Mouse (Mus musculus): Measurements from ENCODE around the gene Camkmt.

Gene Camkmt

DNA sequence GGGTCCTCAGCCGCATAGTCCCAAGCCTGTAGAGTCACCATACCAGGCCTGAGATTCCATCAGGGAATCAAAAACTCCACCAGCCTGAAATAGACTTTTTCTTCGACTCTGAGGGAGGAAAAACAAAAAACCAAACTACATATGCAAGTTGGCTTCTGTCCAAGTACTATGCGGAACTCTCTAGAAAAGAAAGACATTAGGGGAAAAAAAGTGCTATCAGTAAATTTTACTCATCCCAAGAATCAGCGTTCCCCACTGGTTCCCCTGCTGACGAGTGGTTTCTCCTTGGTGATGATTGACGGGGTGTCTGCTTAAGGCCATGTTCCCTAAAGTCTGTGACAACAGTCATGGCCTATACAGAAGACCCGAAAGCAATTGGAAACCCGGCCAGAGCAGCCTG is 352.7 kb downstream of the Camkmt start:
- in situ Hi-C loops (cut with MboI; ENCODE audit: low sequenced_read_pairs): no loop called here

DNA sequence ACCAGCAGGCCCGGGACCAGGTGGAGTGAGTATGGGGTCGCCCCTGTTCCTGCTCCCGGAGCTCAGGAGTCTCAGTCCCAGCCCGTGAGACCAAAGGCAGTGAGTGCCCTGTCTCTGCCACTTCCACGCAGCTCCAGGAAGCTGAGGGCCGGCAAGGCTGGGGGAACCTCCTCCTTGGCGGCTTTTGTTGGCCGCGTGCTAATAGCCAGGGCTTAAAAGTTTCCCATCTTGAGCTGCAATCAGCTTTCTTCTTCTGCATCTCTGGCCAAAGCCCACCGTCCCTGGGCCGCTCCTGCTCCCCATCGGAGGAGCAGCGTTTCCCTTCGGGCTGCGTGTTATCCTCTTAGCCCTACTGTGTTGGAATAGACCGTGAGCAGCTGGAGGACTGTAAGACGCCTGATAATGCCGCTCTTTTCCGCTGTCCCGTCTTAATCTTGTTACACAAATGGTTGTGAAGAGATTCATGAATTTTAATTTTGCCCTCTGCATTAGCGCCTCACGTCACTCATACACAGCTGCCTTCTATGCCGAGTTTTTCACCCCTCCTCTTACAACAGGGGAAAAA is 364.1 kb downstream of the Camkmt start:
- in situ Hi-C loops (cut with MboI; ENCODE audit: low sequenced_read_pairs): no loop called here

DNA sequence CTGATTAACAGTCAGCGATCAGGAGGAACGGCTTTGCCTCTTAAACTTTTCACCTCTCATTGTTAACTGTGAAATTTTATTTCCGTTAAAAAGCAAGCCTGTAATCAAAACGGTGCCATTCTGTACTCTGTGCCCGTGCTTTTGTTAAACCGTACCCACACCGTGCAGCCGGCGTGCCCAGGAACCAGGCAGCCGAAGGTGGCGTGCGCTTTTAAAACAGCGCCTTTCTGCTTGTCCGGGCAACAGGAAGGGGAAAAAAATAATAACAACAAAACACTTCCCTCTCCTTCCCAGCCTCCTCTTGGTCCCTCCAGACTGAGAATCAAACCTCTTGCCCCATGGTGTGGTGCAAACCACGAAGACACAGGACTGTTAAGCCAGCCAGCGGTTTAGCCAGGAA is 364.7 kb downstream of the Camkmt start:
- in situ Hi-C loops (cut with MboI; ENCODE audit: low sequenced_read_pairs): no loop called here

DNA sequence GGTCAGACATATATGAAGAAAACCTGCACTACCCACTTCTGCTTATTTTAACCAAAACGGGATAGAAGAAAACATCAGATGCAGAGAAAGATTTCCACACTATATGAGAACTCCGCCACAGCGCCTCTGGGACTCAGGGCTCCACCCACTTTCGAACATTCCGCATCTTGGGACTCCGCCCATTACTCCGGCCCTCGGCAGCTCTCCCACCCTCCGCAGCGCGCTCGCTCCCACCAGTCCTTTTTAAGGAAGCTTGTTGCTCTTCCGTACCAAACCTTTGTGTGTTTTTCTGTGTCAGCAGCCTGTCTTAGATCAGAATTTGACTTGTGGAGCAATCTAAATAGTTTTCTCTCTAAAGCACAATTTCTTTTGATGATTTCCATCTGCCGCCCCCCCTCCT is 367.7 kb downstream of the Camkmt start:
- in situ Hi-C loops (cut with MboI; ENCODE audit: low sequenced_read_pairs): no loop called here

DNA sequence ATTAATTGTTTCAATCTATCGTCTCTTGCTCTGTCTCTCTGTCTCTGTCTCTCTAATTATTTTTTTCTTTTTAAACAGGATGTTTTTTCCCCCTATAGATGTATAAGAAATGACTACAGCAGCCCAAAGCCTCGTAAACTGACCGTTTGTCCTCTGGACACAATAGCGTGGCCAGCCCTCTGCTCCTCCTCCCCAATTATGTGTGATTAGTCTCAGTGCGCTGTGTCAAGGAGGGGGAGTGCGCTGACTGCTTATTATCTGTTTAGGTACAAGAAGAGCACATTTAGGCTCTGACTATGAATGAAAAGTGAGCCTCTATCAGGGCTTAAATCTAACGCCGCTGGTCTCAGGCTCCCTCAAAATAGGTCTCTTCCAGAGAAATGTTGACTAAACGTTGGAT is 368.2 kb downstream of the Camkmt start:
- in situ Hi-C loops (cut with MboI; ENCODE audit: low sequenced_read_pairs): no loop called here

DNA sequence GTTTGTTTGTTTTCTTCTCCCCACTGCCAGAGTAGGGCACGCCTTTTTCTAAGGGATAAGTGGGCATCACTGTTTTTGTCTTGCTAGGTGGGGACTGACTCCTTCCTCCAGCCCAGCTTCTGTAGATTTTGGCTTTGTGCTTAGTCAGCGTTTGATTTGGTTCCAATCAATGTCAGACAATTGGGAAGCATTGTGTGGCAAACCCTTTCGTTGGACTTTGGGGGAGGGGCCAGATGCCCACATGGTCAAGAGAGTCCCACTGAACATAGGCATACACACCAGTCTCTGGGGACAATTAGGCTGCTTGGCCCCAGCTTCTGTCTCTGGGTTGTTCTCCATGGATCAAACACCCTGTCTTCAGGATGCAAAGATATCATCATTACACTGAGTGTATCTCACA is 371.2 kb downstream of the Camkmt start:
- in situ Hi-C loops (cut with MboI; ENCODE audit: low sequenced_read_pairs): no loop called here

DNA sequence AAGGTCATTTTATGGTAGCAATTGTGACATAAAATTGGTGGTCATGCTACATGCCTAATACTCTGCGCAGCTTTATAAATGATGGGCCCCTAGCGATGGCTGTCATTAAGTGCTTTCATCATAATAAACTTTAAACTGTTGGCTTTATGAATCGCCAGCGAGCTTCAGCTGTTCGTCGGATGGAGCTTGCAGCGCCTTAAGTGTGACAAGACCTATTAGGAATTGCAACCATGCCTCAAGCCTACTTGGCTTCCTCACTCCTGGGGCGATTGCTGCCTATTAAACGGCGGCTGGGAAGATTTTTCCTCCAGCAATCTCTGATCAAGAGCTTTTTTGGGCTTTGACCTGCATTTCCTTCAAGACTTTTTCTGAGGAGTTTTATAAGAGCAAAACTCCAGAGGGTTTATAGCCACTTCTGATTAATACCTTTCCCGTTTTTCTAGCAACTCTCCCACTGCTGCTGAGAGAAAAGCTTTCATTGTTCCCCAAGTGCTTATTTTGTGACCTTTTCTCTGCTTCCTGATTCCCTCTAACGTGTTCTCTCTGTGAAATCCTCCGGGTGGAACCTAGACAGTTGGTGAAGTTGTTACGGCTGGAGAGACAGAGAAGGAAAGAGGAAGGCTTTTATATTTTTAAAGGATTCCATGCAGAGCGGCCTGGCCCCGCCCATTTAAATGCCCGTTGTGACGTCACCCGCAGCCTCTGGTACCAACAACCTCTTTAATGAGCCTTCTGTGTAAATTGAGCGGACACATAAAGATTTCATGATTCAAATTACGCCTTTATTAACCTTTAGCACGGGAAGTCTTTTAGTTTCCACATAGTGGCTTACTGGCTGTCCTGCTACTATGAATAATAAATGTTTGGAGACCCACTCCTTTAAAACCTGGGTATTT is 373.4 kb downstream of the Camkmt start:
- in situ Hi-C loops (cut with MboI; ENCODE audit: low sequenced_read_pairs): no loop called here

DNA sequence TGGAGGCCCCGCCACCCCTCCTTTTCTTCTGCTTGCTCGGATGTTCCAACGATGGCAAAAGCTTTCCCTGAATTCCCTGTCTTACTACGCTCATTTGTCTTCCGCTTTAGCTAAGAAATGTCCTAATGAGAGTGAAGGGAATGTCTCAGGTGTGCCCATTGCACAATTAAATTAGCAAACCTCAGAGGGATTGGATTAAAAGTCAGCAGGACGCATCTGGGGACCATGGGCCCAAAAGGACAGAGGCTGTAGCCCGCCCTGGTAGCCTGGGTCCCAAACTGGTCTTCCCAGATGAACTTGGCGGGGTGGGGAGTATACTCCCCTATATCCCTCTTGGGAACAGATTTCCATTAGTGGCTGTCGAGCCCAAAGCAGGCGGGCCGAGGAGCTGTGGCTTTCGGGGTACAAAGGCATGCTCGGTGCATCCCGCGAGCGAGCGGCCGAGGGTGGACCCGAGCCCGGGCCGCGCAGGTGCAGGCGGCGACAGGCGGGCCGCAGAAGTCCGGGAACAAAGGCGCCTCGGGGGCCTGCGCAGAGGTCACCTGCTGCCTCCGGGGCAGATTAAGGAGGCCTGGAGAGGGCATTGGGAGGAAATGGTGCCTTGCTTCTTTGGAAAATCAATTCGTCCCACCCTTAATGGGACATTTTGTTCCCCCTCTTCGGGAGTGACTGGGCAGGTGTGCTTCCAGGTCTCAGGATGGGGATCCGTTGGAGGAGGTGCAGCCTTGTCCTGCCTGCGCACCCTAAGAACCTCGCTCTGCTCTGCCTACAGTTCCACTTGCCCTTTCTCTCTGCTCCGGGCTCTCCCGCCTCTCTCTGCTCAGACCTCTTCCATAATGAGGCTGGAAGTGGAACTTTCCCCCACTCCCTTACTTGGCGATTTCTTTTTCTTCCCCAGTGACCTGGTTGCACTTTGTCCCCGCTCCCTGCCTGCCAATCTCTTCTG is 374.4 kb downstream of the Camkmt start:
- in situ Hi-C loops (cut with MboI; ENCODE audit: low sequenced_read_pairs): no loop called here

DNA sequence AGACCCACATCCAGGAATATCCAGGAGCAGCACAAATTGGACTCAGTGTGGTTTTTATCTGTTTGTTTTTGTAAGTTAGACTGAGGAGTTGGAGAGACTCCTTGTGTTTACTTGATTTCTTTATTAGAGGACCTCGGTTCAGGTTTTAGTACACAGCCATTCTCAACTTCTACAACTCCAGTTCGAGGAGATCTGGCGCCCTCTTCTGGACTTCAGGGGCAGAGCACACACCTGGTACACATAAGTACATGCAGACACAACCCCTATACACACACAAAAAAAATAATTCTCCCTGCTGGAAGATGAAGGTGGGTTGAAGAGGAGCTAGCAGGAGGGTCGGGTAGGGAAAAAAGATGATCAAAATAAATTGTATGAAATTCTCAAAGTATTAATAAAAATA is 379.4 kb downstream of the Camkmt start:
- in situ Hi-C loops (cut with MboI; ENCODE audit: low sequenced_read_pairs): no loop called here

DNA sequence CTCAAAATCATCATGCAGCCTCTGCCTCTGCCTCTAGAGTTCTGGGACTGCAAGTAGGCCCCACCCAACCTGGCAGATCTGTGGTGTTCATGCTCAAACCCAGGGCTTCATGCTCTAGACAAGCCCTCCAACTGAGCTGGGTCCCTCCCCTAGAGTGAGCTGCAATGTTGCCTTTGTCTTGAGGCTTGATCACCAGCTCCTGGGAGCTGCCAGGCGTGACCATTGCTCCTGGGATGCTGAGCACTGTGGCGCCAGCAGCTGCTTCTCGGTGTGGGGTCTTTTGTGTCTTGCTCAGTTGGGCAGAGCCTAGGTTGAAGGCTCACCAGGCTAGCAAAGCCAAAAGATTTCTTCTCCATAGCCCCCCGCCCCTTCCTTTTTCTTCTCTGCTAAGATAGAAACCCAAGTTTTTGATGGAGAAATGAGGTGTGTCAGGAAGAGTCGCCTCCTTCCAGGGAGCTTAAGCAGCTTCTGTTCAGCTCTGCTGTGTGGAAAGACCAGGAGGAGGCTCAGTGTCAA is 382.4 kb downstream of the Camkmt start:
- in situ Hi-C loops (cut with MboI; ENCODE audit: low sequenced_read_pairs): no loop called here

DNA sequence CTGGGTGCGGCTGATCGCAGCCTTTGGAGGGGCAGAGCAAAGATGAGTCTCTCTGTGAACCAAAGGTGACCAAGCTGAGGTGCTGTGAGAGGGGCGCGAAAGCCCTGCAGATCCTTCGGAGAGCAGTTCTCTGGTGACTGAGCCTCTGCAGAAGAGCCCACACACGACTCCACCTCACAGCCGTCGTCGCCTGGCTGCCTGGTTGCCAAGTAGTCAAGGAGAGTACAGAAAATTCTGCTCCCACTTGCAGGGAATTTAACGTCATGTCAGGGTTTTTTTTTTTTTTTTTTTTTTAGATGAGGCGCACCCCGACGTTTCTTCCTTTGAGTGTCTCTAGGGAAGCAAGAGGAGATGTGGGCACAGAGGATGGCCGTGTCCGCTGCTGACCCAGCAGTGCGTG is 382.9 kb downstream of the Camkmt start:
- in situ Hi-C loops (cut with MboI; ENCODE audit: low sequenced_read_pairs): no loop called here

DNA sequence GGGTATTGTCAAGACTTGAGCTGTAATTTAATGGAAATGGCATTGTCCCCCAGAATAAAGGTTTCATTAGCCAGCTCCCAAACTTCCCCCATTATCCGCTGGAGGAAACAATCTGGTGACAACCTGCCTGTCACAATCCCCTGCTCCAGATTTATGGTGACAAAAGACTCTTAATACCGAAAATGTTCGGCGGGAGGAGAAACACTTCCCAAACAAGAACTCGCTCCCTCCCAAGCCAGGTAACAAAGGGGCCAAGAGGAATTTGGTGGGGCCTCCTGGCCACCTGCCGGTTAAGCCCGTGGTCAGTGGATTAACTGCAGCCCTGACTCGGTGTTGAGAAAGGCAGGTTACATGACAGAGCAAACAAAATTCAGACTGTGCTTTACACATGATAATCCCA is 383.5 kb downstream of the Camkmt start:
- in situ Hi-C loops (cut with MboI; ENCODE audit: low sequenced_read_pairs): no loop called here

DNA sequence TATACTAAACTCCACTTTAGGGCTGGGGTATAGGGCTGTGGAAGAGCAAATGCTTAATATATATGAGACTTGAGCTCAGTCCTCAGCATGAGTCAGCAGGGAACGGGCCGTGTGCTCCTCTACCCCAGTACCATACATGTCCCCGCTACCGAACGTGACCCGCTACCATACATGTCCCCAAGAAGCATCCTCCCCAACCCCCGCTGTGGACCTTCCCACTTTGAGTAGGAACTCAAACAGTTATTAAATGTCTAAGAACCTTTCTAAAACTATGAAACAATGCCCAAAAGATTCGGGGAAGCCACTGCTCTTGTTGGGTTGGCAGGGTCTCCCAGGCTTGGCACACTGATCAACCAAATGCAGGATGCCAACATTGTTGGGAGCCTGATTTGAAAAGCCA is 390.9 kb downstream of the Camkmt start:
- in situ Hi-C loops (cut with MboI; ENCODE audit: low sequenced_read_pairs): no loop called here

DNA sequence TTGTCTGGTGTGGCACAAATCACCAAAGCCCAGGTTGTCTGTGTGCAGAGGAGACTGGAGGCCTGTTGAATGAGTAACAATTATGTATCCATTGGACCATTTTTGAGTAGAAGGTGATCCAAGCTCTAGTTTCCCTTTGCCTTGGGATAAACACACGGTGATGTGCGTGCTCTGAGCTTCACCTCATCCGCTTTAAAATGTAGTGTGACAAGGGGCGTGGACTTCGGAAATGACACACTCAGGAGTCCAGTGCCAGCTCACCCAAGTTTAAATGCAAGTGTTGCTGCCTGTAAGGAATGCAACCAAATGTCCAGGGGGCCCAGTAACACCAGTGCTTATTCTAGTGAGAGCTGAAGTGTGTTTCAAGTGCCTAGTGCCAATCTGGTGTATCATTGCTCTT is 392.7 kb downstream of the Camkmt start:
- in situ Hi-C loops (cut with MboI; ENCODE audit: low sequenced_read_pairs): no loop called here

DNA sequence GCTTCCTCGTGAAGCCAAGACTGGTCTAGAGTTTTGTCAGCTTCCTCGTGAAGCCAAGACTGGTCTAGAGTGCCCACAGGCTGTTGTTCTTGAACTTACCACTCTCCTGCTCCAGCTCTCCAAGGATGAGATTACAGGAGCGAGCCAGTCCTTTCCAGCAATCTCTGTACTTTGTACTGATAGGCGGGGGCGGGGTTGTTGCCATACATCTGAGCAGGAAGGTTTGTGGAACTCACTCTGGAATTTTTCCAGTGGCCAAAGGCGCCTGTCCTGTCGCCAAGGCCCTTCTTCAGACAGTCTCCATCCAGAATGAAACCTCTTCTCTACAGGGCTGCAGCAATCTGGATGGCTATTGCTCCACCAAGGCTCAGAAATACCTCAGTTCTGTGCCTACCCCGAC is 393.7 kb downstream of the Camkmt start:
- in situ Hi-C loops (cut with MboI; ENCODE audit: low sequenced_read_pairs): no loop called here

DNA sequence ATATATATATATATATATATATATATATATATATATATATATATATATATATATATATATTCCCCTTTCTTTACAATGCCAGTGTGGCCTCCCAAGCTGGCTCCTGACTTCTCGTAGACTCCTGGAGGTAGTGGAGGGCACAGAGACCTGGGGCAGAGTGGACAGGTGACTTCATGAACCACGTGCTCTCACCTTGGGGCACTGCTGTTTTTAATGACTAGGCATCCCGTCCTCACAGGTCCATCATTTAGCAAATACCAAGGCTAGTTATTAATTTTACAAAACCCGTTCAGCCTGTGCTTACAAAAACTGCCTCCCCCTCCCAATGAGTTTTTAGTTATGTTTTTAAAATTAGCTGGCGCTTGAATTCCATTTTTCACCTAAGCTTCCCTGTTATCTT is 394.2 kb downstream of the Camkmt start:
- in situ Hi-C loops (cut with MboI; ENCODE audit: low sequenced_read_pairs): no loop called here

DNA sequence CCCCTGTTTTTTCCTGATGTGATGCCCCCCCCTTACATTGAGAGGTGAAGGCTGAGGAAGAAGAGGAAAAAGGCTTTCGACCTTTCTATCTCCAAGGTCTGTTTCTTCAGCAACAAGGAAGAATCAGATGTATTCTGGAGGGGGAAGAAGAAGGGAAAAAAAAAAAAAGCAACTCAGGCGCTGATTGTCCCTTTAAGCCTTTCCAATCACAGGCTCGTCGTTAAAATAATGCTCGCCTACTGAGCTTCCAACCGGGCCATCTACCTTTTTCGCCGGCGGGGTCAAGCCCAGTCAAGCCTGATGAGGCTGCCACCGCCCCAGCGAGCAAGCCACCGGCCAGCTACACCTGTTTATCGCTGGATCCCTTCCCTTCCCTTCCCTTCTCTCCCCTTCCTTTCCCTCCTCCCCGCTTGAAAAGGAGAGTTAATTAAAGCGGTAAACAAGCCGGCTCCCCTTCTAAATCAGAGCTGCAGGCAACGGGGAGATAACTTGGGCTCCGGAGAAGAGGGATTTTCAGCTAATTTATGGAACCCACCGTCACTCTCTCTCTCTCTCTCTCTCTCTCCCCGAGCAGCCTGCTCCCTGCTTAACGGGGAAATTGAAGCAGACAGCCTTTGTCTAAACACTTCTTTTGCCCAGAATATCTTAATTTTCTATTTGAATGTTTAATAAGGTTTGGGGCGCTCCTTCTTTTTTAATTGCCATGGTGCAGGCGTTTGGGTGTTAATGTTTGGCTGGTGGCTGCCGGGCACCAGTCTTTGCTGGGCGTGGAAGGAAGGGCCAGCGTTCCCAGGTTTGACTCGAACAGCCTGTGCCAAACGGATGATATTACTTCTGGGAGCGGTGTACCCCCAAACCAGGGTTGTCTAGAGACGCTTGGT is 395.0 kb downstream of the Camkmt start:
- in situ Hi-C loops (cut with MboI; ENCODE audit: low sequenced_read_pairs): no loop called here

DNA sequence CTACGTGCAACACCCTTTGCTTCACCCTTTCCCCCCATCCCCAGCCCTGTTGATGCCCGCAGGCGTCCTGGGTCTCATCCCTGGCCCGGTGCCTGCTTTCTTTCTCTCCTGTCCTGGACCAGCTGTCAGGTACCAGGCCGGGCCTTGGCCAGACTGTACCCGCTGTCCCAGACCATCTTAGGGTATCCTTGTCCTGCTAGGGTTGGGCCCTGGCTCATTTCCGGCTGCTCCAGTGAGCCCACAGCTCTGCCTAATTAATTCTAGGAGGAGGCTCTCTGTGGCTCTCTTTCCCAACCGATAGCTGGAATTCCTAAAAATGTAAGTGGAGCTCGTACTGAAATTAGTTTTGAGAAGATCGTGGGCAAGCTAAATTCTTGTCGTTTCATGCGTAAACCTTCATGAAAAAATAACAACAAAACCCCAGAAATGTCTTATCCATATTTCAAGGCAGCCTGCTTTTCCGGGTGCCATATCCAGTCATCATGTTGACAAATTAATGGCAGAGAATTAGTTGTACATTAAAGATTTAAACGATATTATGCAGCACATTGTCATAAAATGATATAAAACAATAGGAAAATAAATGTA is 395.7 kb downstream of the Camkmt start:
- in situ Hi-C loops (cut with MboI; ENCODE audit: low sequenced_read_pairs): no loop called here

DNA sequence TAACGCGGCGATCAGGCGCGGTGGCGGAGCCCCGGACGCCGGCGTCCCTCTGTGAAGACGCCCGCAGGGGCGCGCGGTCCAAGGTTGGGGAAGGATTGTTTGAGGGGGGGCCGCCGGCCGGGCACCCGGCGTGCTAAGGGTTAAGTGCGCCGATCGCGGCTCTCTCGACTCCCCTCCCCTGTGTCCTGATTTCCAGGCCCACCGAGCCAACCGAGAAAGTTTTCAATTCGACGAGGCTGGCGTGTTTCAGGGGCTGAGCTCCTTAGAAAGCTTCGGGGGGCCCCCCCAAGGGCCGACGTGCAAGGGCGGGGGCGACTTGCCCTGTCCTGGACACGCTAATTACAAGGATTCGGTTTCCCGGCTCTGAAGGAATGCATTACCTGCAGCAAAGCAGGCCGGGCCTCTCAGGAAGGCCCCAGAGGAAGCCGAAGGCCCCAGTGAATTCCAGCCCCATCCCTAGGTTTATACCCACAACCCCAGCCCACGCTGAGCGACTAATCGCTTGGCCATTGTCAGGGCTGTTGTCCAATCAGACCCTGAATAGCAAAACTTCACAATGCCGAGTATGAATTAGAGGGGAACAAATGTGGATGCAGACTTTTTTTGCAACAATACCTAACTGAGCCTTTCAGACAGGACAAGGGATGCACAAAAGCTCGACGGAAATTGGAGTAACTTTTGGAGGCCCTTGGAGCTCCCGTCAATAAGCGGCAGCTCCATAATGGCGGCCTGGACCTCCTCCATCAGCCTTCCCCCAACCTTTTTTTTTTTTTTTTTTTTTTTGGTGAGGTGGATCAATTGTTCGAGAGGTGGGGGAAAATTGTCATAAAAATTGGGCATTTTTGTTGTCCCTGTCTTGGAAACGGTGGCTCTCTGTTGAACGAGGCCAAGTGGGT is 396.5 kb downstream of the Camkmt start:
- in situ Hi-C loops (cut with MboI; ENCODE audit: low sequenced_read_pairs): no loop called here

All from CH12F3 (cell line).